Mouse (Mus musculus) thymus, adult 2 months (tissue): ENCODE data around the gene Aym1.

Experiments used
- CTCF ChIP-seq: fragments of 200-500 bp; IDR thresholded peaks from 2 replicates; pipeline ENCODE4 v1.5.1; 2012; ENCODE audit warnings: mild to moderate bottlenecking, control low read depth, low read length, moderate library complexity, borderline replicate concordance; ENCODE audit not compliant: control insufficient read depth, poor library complexity, insufficient read depth; ENCODE audit errors: extremely low read depth
- POLR2A ChIP-seq: fragments of 200-500 bp; IDR thresholded peaks from 2 replicates; pipeline ENCODE4 v1.6.1; 2012; ENCODE audit warnings: mild to moderate bottlenecking, low read length, control low read depth, moderate library complexity; ENCODE audit not compliant: control insufficient read depth, poor library complexity, insufficient read depth; ENCODE audit errors: extremely low read depth

GRCm38 (mm10) chr5:113354311-113354710 lies 2.8 kb upstream of the Aym1 start:
- TF ChIP-seq CTCF (no peak), POLR2A (no peak)
